Mouse (Mus musculus) skeletal muscle tissue, postnatal 0 days (tissue): ENCODE results near the gene Gm6899. TPM values are rescaled to one million over a fixed set of nuclear protein-coding genes. Genes with fewer than 3 reads are reported as not detected.

ENCODE experiments used
- polyA plus RNA-seq: library from polyadenylated mRNA; unstranded; fragments of >200 nt; fragmentation: Nextera tagmentation; extraction: Ambion mirVana; gene quantifications from 2 replicates; pipeline ENCODE4 v1.2.1, GENCODE M21; 2015

The Gm6899 gene
- polyA plus RNA-seq: not detected in 2 replicates

DNA sequence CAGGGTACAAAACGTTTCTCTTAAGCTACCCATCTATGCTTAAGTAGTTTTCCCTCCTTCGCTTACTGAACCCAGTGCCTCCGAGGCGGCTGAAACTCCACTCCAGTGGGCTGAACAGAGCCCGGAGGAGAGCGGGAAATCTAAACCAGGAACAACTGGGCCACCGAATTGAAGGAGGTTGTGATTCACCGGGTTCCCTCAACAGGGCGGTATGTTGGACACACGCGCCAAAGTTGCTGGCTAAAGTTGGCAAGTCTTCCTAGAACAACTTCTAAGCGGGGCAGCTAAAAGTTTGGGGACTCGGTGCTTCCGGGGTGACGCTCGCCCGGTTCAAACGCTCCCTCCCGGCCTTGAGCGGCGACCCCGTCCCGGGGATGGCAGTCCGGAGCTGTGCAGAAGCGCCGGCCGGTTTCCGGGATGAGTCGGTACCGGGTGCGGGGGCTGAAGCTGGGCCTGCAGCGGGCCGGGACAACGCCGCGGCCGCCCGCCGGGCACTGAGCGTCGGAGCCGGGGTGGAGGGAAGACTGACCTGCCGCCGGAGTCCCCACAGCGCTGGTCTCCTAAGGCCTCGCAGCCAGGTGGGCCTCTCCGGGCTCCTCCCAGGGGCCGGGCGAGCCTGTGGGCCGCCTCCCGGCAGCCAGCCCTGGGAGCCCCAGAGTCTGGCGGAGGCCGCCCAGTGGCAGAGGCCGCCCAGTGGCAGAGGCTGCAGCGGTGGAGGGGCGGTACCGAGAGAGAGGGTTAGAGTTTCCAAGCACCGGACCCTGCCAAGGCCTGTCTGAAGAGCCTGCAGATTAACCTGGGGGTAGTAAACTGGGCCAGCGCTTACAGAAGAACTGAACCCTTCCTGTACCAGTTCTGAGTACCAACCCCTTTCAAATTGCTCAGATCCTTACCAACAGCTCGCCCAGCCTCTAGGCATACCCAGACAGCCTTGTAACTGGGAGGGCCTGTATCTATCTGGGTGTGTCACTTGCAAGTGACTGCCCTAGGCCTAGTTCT, at the start of gene Gm6899, which contains the start of gene Vrk2:
Gene Gm6899 (plus strand): TSS at position 181 of the 999 bp plus-strand sequence.
Gene Vrk2 (minus strand): TSS at position 939 of the 999 bp plus-strand sequence.

Other genes with a start within 250 kb of the Gm6899 start
- gene Fancl, start 207.1 kb upstream of the Gm6899 start, polyA plus RNA-seq: 7.0 and 8.6 TPM in 2 replicates
- 6.6 and 9.9 TPM in 2 replicates for gene Vrk2, start 758 bp downstream of the Gm6899 start, polyA plus RNA-seq